Mouse (Mus musculus) small intestine, adult 2 months (tissue): Measurements from ENCODE around the gene A830018L16Rik. TPM values are rescaled to one million over a fixed set of nuclear protein-coding genes. Genes with fewer than 3 reads are reported as not detected.

ENCODE experiments used
- H3K27ac ChIP-seq: fragments of 200-500 bp; 2 replicates; pipeline ENCODE4 v1.5.1; 2012; ENCODE audit warnings: low read depth, low read length, control low read depth, inconsistent platforms; ENCODE audit not compliant: insufficient read depth
- H3K27me3 ChIP-seq: fragments of 200-500 bp; 2 replicates; pipeline ENCODE4 v1.6.1; 2012; ENCODE audit warnings: mild to moderate bottlenecking, moderate library complexity, low read length, inconsistent platforms; ENCODE audit not compliant: control insufficient read depth, insufficient read depth
- H3K36me3 ChIP-seq: fragments of 200-500 bp; 2 replicates; pipeline ENCODE4 v1.6.1; 2012; ENCODE audit warnings: mild to moderate bottlenecking, low read length, control low read depth, inconsistent platforms; ENCODE audit not compliant: control insufficient read depth, insufficient read depth
- H3K4me1 ChIP-seq: fragments of 200-500 bp; 2 replicates; pipeline ENCODE4 v1.6.1; 2012; ENCODE audit warnings: low read length, inconsistent platforms, mixed read lengths; ENCODE audit not compliant: control insufficient read depth, insufficient read depth, insufficient read length
- H3K4me3 ChIP-seq: fragments of 200-500 bp; 2 replicates; pipeline ENCODE4 v1.5.1; 2012; ENCODE audit warnings: low read depth, mild to moderate bottlenecking, control low read depth, inconsistent platforms, low read length, moderate library complexity
- CTCF ChIP-seq: fragments of 200-500 bp; IDR thresholded peaks from 2 replicates; pipeline ENCODE4 v1.5.1; 2012; ENCODE audit warnings: low read depth, mild to moderate bottlenecking, control low read depth, inconsistent platforms, low read length, moderate library complexity, mixed read lengths; ENCODE audit not compliant: insufficient replicate concordance, insufficient read length; ENCODE audit errors: extremely low read depth
- POLR2A ChIP-seq: fragments of 200-500 bp; IDR thresholded peaks from 2 replicates; pipeline ENCODE4 v1.6.1; 2012; ENCODE audit warnings: low read depth, mild to moderate bottlenecking, control low read depth, inconsistent platforms, low read length, moderate library complexity
- WGBS: fragments of 180-500 bp; shearing (Covaris S2); methylation state at CpG from one replicate; pipeline ENCODE4 v1.1.7; 2018; 5-methylcytosine and 5-hydroxymethylcytosine counted together
- polyA plus RNA-seq: library from polyadenylated mRNA; depleted of rRNA; stranded (reverse); fragments of >200 nt; gene quantifications from 2 replicates; pipeline ENCODE4 v1.2.3, GENCODE M21; 2012

A830018L16Rik gene
- polyA plus RNA-seq, 1 experiment, result not detected

- no peaks in the 10 kb centered on the region for H3K4me1 ChIP-seq
Observed at GRCm38 (mm10) chr1:11650137-11650536, 236.2 kb downstream of the A830018L16Rik start.

GRCm38 (mm10) chr1:11652773-11653172, 238.9 kb downstream of the A830018L16Rik start:
- Histone ChIP-seq H3K4me3 (no peak overlapping the region), H3K36me3 (no peaks in the 10 kb centered on the region), H3K4me1 (no peaks in the 10 kb centered on the region), H3K27ac (no peak overlapping the region), H3K27me3 (no peaks in the 10 kb centered on the region)
- TF ChIP-seq CTCF (no peak), POLR2A (no peak)

More at GRCm38 (mm10) chr1:11650137-11650536, 236.2 kb downstream of the A830018L16Rik start:
- TF ChIP-seq POLR2A (no peak), CTCF (no peak)
- H3K27me3 ChIP-seq, result no peaks in the 10 kb centered on the region
- H3K27ac ChIP-seq, result no peak overlapping the region
- no peak overlapping the region for H3K4me3 ChIP-seq
- H3K36me3 ChIP-seq, result no peaks in the 10 kb centered on the region

- Histone ChIP-seq H3K27me3 (no peaks in the 10 kb centered on the region), H3K4me3 (no peak overlapping the region), H3K4me1 (no peaks in the 10 kb centered on the region), H3K36me3 (no peaks in the 10 kb centered on the region), H3K27ac (no peak overlapping the region)
- WGBS, result 61% methylated on average over 2 of the region's 2 CpGs
- TF ChIP-seq POLR2A, result no peak
- no peak for TF ChIP-seq CTCF
Observed at GRCm38 (mm10) chr1:11657341-11658060, 243.6 kb downstream of the A830018L16Rik start.

GRCm38 (mm10) chr1:11658061-11658625, 244.2 kb downstream of the A830018L16Rik start:
- H3K4me3 ChIP-seq, result no peak overlapping the region
- no peak overlapping the region for H3K27ac ChIP-seq
- H3K36me3 ChIP-seq, result no peaks in the 10 kb centered on the region
- TF ChIP-seq CTCF (no peak), POLR2A (no peak)
- H3K27me3 ChIP-seq, result no peaks in the 10 kb centered on the region
- 40% methylated on average over 3 of the region's 3 CpGs for WGBS
- H3K4me1 ChIP-seq, result no peaks in the 10 kb centered on the region

GRCm38 (mm10) chr1:11744749-11745314, 330.9 kb downstream of the A830018L16Rik start:
- TF ChIP-seq POLR2A (no peak), CTCF (no peak)
- H3K4me3 ChIP-seq, result no peak overlapping the region
- H3K27me3 ChIP-seq, result no peaks in the 10 kb centered on the region
- H3K36me3 ChIP-seq, result no peaks in the 10 kb centered on the region
- H3K27ac ChIP-seq, result no peak overlapping the region
- H3K4me1 ChIP-seq, result no peaks in the 10 kb centered on the region

GRCm38 (mm10) chr1:11748424-11748823, 334.5 kb downstream of the A830018L16Rik start:
- Histone ChIP-seq H3K4me1 (no peaks in the 10 kb centered on the region), H3K4me3 (no peak overlapping the region), H3K27me3 (no peaks in the 10 kb centered on the region), H3K27ac (no peak overlapping the region), H3K36me3 (no peaks in the 10 kb centered on the region)
- WGBS, result 50% methylated on average over 2 of the region's 2 CpGs
- no peak for TF ChIP-seq CTCF
- TF ChIP-seq POLR2A, result no peak

- no peak overlapping the region for H3K27ac ChIP-seq
- no peak overlapping the region for H3K4me3 ChIP-seq
- no peak for TF ChIP-seq CTCF
- TF ChIP-seq POLR2A, result no peak
- H3K4me1 ChIP-seq, result no peaks in the 10 kb centered on the region
- H3K36me3 ChIP-seq, result no peaks in the 10 kb centered on the region
- H3K27me3 ChIP-seq, result no peaks in the 10 kb centered on the region
Observed at GRCm38 (mm10) chr1:11750065-11750464, 336.2 kb downstream of the A830018L16Rik start.
